Mouse (Mus musculus) spleen, adult 2 months (tissue): ENCODE data around the gene Arxes2.

Experiments
- CTCF ChIP-seq: fragments of 200-500 bp; IDR thresholded peaks from 2 replicates; pipeline ENCODE4 v1.5.1; 2011; ENCODE audit warnings: mild to moderate bottlenecking, inconsistent platforms; ENCODE audit not compliant: insufficient read depth, insufficient read length, insufficient replicate concordance; ENCODE audit errors: extremely low read depth
- POLR2A ChIP-seq: fragments of 200-500 bp; IDR thresholded peaks from 2 replicates; pipeline ENCODE4 v1.6.1; 2011; ENCODE audit warnings: low read depth, low read length, inconsistent platforms

DNA sequence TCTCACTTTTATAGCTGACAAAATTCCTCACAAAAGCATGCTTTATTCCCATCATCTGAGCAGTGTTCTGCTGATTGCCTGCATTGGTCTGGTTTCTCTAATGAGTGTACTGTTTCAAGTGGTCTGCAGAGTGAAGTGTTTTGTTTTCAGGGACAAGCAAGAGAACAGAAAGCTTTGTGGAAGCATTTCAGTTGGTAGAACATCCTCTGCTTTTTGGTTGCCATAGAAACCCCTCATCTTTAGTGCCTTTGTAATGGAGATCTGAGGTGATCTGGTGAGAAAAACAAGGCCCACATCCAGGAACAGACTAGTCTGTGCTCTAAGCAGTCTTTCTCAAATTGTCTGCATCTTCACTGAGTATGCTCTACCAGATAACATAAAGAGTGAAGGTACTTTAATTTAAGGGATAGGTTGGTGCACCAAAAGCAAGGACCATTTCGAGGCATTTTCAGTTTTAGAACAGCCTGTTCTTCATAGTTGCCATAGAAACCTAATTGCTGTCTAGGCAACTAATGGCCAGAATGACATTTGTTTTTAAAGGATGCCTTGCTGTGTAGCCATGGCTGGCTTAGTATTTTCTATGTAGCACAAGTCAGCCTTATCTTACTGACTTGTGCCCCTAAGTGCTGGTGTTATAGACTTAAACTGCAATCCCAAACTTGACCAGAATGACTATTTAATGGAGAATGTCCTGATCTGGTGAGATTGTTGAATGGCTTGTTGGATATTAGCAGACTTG is 44.8 kb upstream of the Arxes2 start:
- TF ChIP-seq CTCF (no peak), POLR2A (no peak)
